Comparison of ENCODE assay signal across 8 mouse cellular contexts in genomic region chr2:160732420-160732995, GRCm38 (mm10). TPM values are rescaled to one million over a fixed set of nuclear protein-coding genes. Genes with fewer than 3 reads are reported as not detected.
DNase-seq lines count a peak whose midpoint lies in the region; ATAC-seq and TF ChIP-seq lines count a peak whose summit lies in the region.

No protein-coding gene starts in this region.

- peaks cover 39% of the 10 kb centered on the region for H3K4me1 ChIP-seq in liver, adult 2 months (ENCODE audit: control insufficient read depth, insufficient read depth, low read length)
- H3K4me1 ChIP-seq in cortical plate, adult 2 months (ENCODE audit: control insufficient read depth, insufficient read depth, low read length) = peaks cover 7% of the 10 kb centered on the region
- H3K4me1 ChIP-seq in intestine, embryonic 15.5 days (replicated peaks) = peaks cover 47% of the 10 kb centered on the region
- peaks cover 62% of the 10 kb centered on the region for H3K4me1 ChIP-seq in neural tube, embryonic 15.5 days

- TF ChIP-seq CTCF in liver, adult 2 months (IDR thresholded peaks at IDR 0.05; ENCODE audit: low read depth, low read length) = no peak
- TF ChIP-seq CTCF in cortical plate, adult 2 months (IDR thresholded peaks at IDR 0.05; ENCODE audit: extremely low read depth, insufficient read depth, low read length) = no peak

- H3K79me2 ChIP-seq in liver, adult 2 months (ENCODE audit: control insufficient read depth, insufficient read depth, low read length) = peaks cover 49% of the 10 kb centered on the region

- WGBS in liver, adult 2 months = 31% methylated on average over 9 of the region's 9 CpGs
- WGBS in intestine, embryonic 15.5 days = 19% methylated on average over 9 of the region's 9 CpGs
- 47% methylated on average over 9 of the region's 9 CpGs for WGBS in neural tube, embryonic 15.5 days

- TF ChIP-seq POLR2A in liver, adult 2 months (IDR thresholded peaks at IDR 0.05; ENCODE audit: extremely low read depth, insufficient read depth, low read length) = no peak
- no peak for TF ChIP-seq POLR2A in cortical plate, adult 2 months (IDR thresholded peaks at IDR 0.05; ENCODE audit: extremely low read depth, insufficient read depth, low read length)

- no peaks in the 10 kb centered on the region for H3K27me3 ChIP-seq in liver, adult 2 months (ENCODE audit: control insufficient read depth, insufficient read depth, low read length)
- H3K27me3 ChIP-seq in intestine, embryonic 15.5 days (replicated peaks) = no peaks in the 10 kb centered on the region
- no peaks in the 10 kb centered on the region for H3K27me3 ChIP-seq in neural tube, embryonic 15.5 days (replicated peaks)

- no peak for ATAC-seq in intestine, embryonic 15.5 days
- ATAC-seq in neural tube, embryonic 15.5 days (ENCODE audit: low FRiP score) = no peak

- no peaks in the 10 kb centered on the region for H3K9me3 ChIP-seq in intestine, embryonic 15.5 days
- no peaks in the 10 kb centered on the region for H3K9me3 ChIP-seq in neural tube, embryonic 15.5 days (replicated peaks)

- peak overlapping the region; percentile 87 for H3K4me2 ChIP-seq in intestine, embryonic 15.5 days (replicated peaks)
- H3K4me2 ChIP-seq in neural tube, embryonic 15.5 days = peak overlapping the region; percentile 94

- no peak for DNase-seq in liver, adult 2 months (ENCODE audit: extremely low read depth, low read depth, low spot score)
- no peak for DNase-seq in liver
- no peak for DNase-seq in right cerebral cortex, adult 2 months (ENCODE audit: low spot score in 2 of 2)
- no peak for DNase-seq in spleen, postnatal 4 days (ENCODE audit: low spot score in 2 of 2)
- DNase-seq in kidney, adult 8-10 months = no peak

- H3K9ac ChIP-seq in liver, adult 2 months (ENCODE audit: low read depth, low read length) = peak overlapping the region; percentile 100
- peak overlapping the region; percentile 97 for H3K9ac ChIP-seq in intestine, embryonic 15.5 days
- peak overlapping the region; percentile 100 for H3K9ac ChIP-seq in neural tube, embryonic 15.5 days (replicated peaks)

- peak overlapping the region; percentile 99 for H3K4me3 ChIP-seq in liver, adult 2 months (ENCODE audit: insufficient read depth, low read depth, low read length)
- peak overlapping the region; percentile 72 for H3K4me3 ChIP-seq in cortical plate, adult 2 months (ENCODE audit: insufficient read depth, low read length)
- H3K4me3 ChIP-seq in intestine, embryonic 15.5 days (replicated peaks) = peak overlapping the region; percentile 99
- H3K4me3 ChIP-seq in neural tube, embryonic 15.5 days (replicated peaks) = peak overlapping the region; percentile 84

- H3K27ac ChIP-seq in liver, adult 2 months (replicated peaks; ENCODE audit: insufficient read depth, low read depth, low read length) = peak overlapping the region; percentile 95
- peak overlapping the region; percentile 91; the same call in 1 of the 2 replicates for H3K27ac ChIP-seq in cortical plate, adult 2 months (ENCODE audit: insufficient read depth, low read length)
- H3K27ac ChIP-seq in intestine, embryonic 15.5 days = no peak overlapping the region
- peak overlapping the region; percentile 99 for H3K27ac ChIP-seq in neural tube, embryonic 15.5 days (replicated peaks)

- H3K36me3 ChIP-seq in liver, adult 2 months (ENCODE audit: control insufficient read depth, insufficient read depth, low read length) = no peaks in the 10 kb centered on the region
- peaks cover 8% of the 10 kb centered on the region; the same call in 1 of the 2 replicates for H3K36me3 ChIP-seq in intestine, embryonic 15.5 days
- H3K36me3 ChIP-seq in neural tube, embryonic 15.5 days = peaks cover 18% of the 10 kb centered on the region

RNA-seq across cellular contexts. Expression of gene Plcg1, which starts 1.4 kb away (rescaled TPM):
- total RNA-seq in liver, adult 2 months (2014; rRNA removed) = 37.3 and 40.9 TPM in 2 replicates
- 24.9 and 30.0 TPM in 2 replicates for polyA plus RNA-seq in liver, adult 2 months (2012; rRNA removed)
- 78.5 and 94.8 TPM in 2 replicates for polyA plus RNA-seq in cortical plate, adult 2 months (2012; rRNA removed)
- 29.6 and 29.7 TPM in 2 replicates for polyA plus RNA-seq in intestine, embryonic 15.5 days (2015; fragmentation: Nextera tagmentation; extraction: Ambion mirVana)
- 47.2 and 49.5 TPM in 2 replicates for polyA plus RNA-seq in neural tube, embryonic 15.5 days (2015; fragmentation: Nextera tagmentation; extraction: Ambion mirVana)
